Mouse (Mus musculus): ENCODE results near the gene Arpc5l. TPM values are rescaled to one million over a fixed set of nuclear protein-coding genes. Genes with fewer than 3 reads are reported as not detected.
A peak's percentile ranks its signal among the peaks of the same experiment; 100 is the strongest.

Gene Arpc5l
- 147 and 149 TPM in 2 replicates for polyA plus RNA-seq (2014; fragmentation: Nextera tagmentation; extraction: Ambion mirVana)

GRCm38 (mm10) chr2:39004880-39005435 is at the start of gene Arpc5l:
Arpc5l (plus strand) TSS chr2:39005348.
- peak; percentile 84 for ATAC-seq (ENCODE audit: low FRiP score)
- H3K4me2 ChIP-seq (replicated peaks; ENCODE audit: low read depth, low read length): peak within 1 kb of the TSS; percentile 91
- peaks cover 13% of the 10 kb centered on the region for H3K4me1 ChIP-seq (replicated peaks; ENCODE audit: control insufficient read depth, insufficient read depth, low read length)

GRCm38 (mm10) chr2:38956062-38956461 is 49.1 kb upstream of the Arpc5l start:
- WGBS: 82% methylated on average over 2 of the region's 2 CpGs
- no peaks in the 10 kb centered on the region for H3K9me3 ChIP-seq (ENCODE audit: control insufficient read depth, low read length)
- H3K9ac ChIP-seq (ENCODE audit: low read depth, low read length): no peak overlapping the region
- no peak overlapping the region for H3K4me3 ChIP-seq (ENCODE audit: low read depth, low read length)
- DNase-seq (ENCODE audit: low spot score): no peak
- H3K27me3 ChIP-seq (ENCODE audit: control insufficient read depth, insufficient read depth, low read length): no peaks in the 10 kb centered on the region
- H3K36me3 ChIP-seq (ENCODE audit: control insufficient read depth, insufficient read depth, low read length): no peaks in the 10 kb centered on the region
- H3K4me2 ChIP-seq (replicated peaks; ENCODE audit: low read depth, low read length): no peak overlapping the region
- no peaks in the 10 kb centered on the region for H3K4me1 ChIP-seq (replicated peaks; ENCODE audit: control insufficient read depth, insufficient read depth, low read length)
- no peak overlapping the region for H3K27ac ChIP-seq (ENCODE audit: low read depth, low read length)
- ATAC-seq (ENCODE audit: low FRiP score): no peak

More at GRCm38 (mm10) chr2:39004880-39005435, at the start of gene Arpc5l:
- H3K27ac ChIP-seq (ENCODE audit: low read depth, low read length): peak within 1 kb of the TSS; percentile 73
- DNase-seq (ENCODE audit: low spot score): peak; percentile 93
- peaks cover 15% of the 10 kb centered on the region for H3K36me3 ChIP-seq (ENCODE audit: control insufficient read depth, insufficient read depth, low read length)
- H3K4me3 ChIP-seq (ENCODE audit: low read depth, low read length): peak within 1 kb of the TSS; percentile 83
- H3K9me3 ChIP-seq (ENCODE audit: control insufficient read depth, low read length): no peaks in the 10 kb centered on the region
- no peaks in the 10 kb centered on the region for H3K27me3 ChIP-seq (ENCODE audit: control insufficient read depth, insufficient read depth, low read length)
- peak within 1 kb of the TSS; percentile 91 for H3K9ac ChIP-seq (ENCODE audit: low read depth, low read length)
- under 1% methylated on average over 54 of the region's 58 CpGs for WGBS

GRCm38 (mm10) chr2:38957671-38958223 is 47.4 kb upstream of the Arpc5l start:
- Histone ChIP-seq H3K9me3 (ENCODE audit: control insufficient read depth, low read length) (no peaks in the 10 kb centered on the region), H3K4me1 (replicated peaks; ENCODE audit: control insufficient read depth, insufficient read depth, low read length) (no peaks in the 10 kb centered on the region), H3K4me3 (ENCODE audit: low read depth, low read length) (no peak overlapping the region), H3K4me2 (replicated peaks; ENCODE audit: low read depth, low read length) (no peak overlapping the region), H3K36me3 (ENCODE audit: control insufficient read depth, insufficient read depth, low read length) (no peaks in the 10 kb centered on the region), H3K27me3 (ENCODE audit: control insufficient read depth, insufficient read depth, low read length) (no peaks in the 10 kb centered on the region), H3K27ac (ENCODE audit: low read depth, low read length) (no peak overlapping the region), H3K9ac (ENCODE audit: low read depth, low read length) (no peak overlapping the region)
- DNase-seq (ENCODE audit: low spot score): no peak
- ATAC-seq (ENCODE audit: low FRiP score): no peak
- WGBS: 84% methylated on average over 5 of the region's 5 CpGs

GRCm38 (mm10) chr2:38964198-38964597 is 41.0 kb upstream of the Arpc5l start:
- no peak overlapping the region for H3K27ac ChIP-seq (ENCODE audit: low read depth, low read length)
- ATAC-seq (ENCODE audit: low FRiP score) (no peak), DNase-seq (ENCODE audit: low spot score) (peak; percentile 53)
- no peak overlapping the region for H3K4me2 ChIP-seq (replicated peaks; ENCODE audit: low read depth, low read length)
- no peaks in the 10 kb centered on the region for H3K27me3 ChIP-seq (ENCODE audit: control insufficient read depth, insufficient read depth, low read length)
- no peaks in the 10 kb centered on the region for H3K9me3 ChIP-seq (ENCODE audit: control insufficient read depth, low read length)
- 48% methylated on average over 4 of the region's 4 CpGs for WGBS
- H3K4me3 ChIP-seq (ENCODE audit: low read depth, low read length): no peak overlapping the region
- H3K9ac ChIP-seq (ENCODE audit: low read depth, low read length): no peak overlapping the region
- no peaks in the 10 kb centered on the region for H3K36me3 ChIP-seq (ENCODE audit: control insufficient read depth, insufficient read depth, low read length)
- no peaks in the 10 kb centered on the region for H3K4me1 ChIP-seq (replicated peaks; ENCODE audit: control insufficient read depth, insufficient read depth, low read length)

DNA sequence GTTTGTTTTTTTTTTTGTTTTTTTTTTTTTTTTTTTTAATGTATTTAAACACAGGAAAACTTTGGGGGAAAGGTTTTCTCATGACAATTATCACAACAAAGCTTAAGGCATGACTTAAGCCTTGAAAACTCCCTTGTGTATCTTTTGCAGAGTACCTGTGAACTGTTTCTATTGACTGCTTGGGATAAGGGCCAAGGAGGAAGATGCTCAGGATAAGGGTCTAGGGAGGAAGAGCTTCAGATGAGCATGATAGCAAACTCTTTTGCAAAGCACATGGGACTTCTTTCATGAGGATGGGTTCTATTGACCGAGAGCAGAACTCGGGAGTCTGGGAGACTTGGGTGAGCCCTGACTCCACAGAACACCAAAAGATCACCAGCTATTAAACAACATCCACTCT is 35.5 kb upstream of the Arpc5l start:
- 100% methylated on average over 2 of the region's 2 CpGs for WGBS
- Histone ChIP-seq H3K4me1 (replicated peaks; ENCODE audit: control insufficient read depth, insufficient read depth, low read length) (no peaks in the 10 kb centered on the region), H3K4me2 (replicated peaks; ENCODE audit: low read depth, low read length) (no peak overlapping the region), H3K36me3 (ENCODE audit: control insufficient read depth, insufficient read depth, low read length) (no peaks in the 10 kb centered on the region), H3K9ac (ENCODE audit: low read depth, low read length) (no peak overlapping the region), H3K4me3 (ENCODE audit: low read depth, low read length) (no peak overlapping the region), H3K27ac (ENCODE audit: low read depth, low read length) (no peak overlapping the region), H3K9me3 (ENCODE audit: control insufficient read depth, low read length) (no peaks in the 10 kb centered on the region), H3K27me3 (ENCODE audit: control insufficient read depth, insufficient read depth, low read length) (no peaks in the 10 kb centered on the region)
- ATAC-seq (ENCODE audit: low FRiP score) (no peak), DNase-seq (ENCODE audit: low spot score) (no peak)

DNA sequence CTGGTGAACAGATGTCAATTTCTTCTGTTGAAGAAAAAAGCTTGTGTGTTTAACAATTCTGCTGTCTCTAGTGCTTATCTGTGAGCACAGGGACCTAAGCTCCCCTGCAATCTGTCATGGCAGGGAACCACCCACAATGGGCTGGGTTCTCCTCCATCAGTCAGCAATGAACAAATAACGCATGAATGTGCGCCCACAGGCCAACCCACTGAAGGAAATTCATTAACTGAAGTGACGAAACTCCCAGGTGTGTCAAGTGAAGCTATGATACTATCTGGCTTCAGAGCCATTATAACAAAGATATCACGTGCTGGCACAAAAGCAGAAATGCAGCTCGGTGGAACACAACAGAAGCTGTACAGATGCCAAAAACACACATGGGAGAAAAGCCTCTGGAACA is 35.1 kb upstream of the Arpc5l start:
- Histone ChIP-seq H3K27me3 (ENCODE audit: control insufficient read depth, insufficient read depth, low read length) (no peaks in the 10 kb centered on the region), H3K4me1 (replicated peaks; ENCODE audit: control insufficient read depth, insufficient read depth, low read length) (no peaks in the 10 kb centered on the region), H3K36me3 (ENCODE audit: control insufficient read depth, insufficient read depth, low read length) (no peaks in the 10 kb centered on the region), H3K9me3 (ENCODE audit: control insufficient read depth, low read length) (no peaks in the 10 kb centered on the region), H3K9ac (ENCODE audit: low read depth, low read length) (no peak overlapping the region), H3K27ac (ENCODE audit: low read depth, low read length) (no peak overlapping the region), H3K4me2 (replicated peaks; ENCODE audit: low read depth, low read length) (no peak overlapping the region), H3K4me3 (ENCODE audit: low read depth, low read length) (no peak overlapping the region)
- ATAC-seq (ENCODE audit: low FRiP score): no peak
- DNase-seq (ENCODE audit: low spot score): no peak
- 86% methylated on average over 5 of the region's 5 CpGs for WGBS

DNA sequence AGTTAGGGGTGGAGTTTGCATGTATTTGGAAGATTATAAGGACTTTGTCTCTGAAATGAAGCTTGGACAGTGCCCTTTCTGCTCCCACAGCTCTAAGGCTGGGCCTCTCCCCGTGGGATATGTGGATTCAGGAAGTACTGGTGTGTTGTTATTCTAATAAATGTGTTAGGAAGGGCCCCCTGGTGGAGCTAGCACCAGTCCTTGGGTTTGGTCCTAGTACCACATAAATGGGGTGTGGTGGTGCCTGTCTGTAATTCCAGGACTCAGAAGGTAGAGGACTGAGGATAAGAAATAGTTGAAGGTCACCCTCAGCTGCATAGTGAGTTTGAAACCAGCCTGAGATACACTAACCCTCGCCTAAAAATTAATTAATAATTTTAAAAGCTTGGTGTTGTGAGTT is 31.9 kb upstream of the Arpc5l start:
- DNase-seq (ENCODE audit: low spot score) (no peak), ATAC-seq (ENCODE audit: low FRiP score) (no peak)
- Histone ChIP-seq H3K4me2 (replicated peaks; ENCODE audit: low read depth, low read length) (no peak overlapping the region), H3K4me1 (replicated peaks; ENCODE audit: control insufficient read depth, insufficient read depth, low read length) (no peaks in the 10 kb centered on the region), H3K27me3 (ENCODE audit: control insufficient read depth, insufficient read depth, low read length) (no peaks in the 10 kb centered on the region), H3K9ac (ENCODE audit: low read depth, low read length) (no peak overlapping the region), H3K4me3 (ENCODE audit: low read depth, low read length) (no peak overlapping the region), H3K9me3 (ENCODE audit: control insufficient read depth, low read length) (no peaks in the 10 kb centered on the region), H3K36me3 (ENCODE audit: control insufficient read depth, insufficient read depth, low read length) (no peaks in the 10 kb centered on the region), H3K27ac (ENCODE audit: low read depth, low read length) (no peak overlapping the region)
- 20% methylated on average over 2 of the region's 2 CpGs for WGBS

DNA sequence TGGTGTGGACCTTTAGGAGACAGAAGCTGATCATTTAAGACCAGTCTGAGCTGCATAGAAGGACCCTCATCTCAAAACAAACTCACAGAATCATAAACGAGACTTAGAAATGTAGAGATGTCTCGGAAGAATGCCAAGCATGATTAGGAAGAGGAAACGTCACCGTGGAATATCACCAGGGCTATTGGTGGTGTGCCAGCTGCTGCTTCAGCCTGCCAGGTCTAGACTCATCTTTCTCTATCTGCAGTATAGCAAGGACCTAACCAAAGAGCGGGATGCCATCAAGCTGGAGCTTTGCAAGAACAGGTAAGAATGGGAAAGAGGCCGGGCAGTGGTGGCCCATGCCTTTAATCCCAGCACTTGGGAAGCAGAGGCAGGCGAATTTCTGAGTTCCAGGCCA is 31.4 kb upstream of the Arpc5l start:
- ATAC-seq (ENCODE audit: low FRiP score) (no peak), DNase-seq (ENCODE audit: low spot score) (no peak)
- WGBS: 78% methylated on average over 7 of the region's 7 CpGs
- no peak overlapping the region for H3K27ac ChIP-seq (ENCODE audit: low read depth, low read length)
- no peak overlapping the region for H3K4me3 ChIP-seq (ENCODE audit: low read depth, low read length)
- H3K4me2 ChIP-seq (replicated peaks; ENCODE audit: low read depth, low read length): no peak overlapping the region
- H3K27me3 ChIP-seq (ENCODE audit: control insufficient read depth, insufficient read depth, low read length): no peaks in the 10 kb centered on the region
- H3K9ac ChIP-seq (ENCODE audit: low read depth, low read length): no peak overlapping the region
- no peaks in the 10 kb centered on the region for H3K36me3 ChIP-seq (ENCODE audit: control insufficient read depth, insufficient read depth, low read length)
- no peaks in the 10 kb centered on the region for H3K4me1 ChIP-seq (replicated peaks; ENCODE audit: control insufficient read depth, insufficient read depth, low read length)
- H3K9me3 ChIP-seq (ENCODE audit: control insufficient read depth, low read length): no peaks in the 10 kb centered on the region

DNA sequence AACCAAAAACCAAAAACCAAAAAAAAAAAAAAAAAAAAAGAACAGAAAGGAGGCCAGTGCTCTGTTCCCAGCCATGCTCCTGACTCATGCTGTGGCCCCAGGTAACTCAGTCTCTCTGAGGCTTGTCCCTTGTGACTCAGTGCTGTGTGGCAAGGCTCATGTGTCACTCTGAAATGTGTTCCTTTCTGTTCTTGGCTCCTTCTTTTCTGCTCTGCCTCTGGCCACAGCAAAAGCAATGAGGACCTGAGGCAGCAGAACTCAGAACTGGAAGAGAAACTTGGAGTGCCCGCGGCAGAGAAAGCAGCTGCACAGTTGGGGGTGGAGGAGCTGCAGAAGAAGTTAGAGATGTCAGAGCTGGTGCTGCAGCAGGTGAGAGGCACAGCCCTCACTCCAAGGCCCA is 31.0 kb upstream of the Arpc5l start:
- Histone ChIP-seq H3K4me2 (replicated peaks; ENCODE audit: low read depth, low read length) (no peak overlapping the region), H3K4me3 (ENCODE audit: low read depth, low read length) (no peak overlapping the region), H3K9me3 (ENCODE audit: control insufficient read depth, low read length) (no peaks in the 10 kb centered on the region), H3K27ac (ENCODE audit: low read depth, low read length) (no peak overlapping the region), H3K36me3 (ENCODE audit: control insufficient read depth, insufficient read depth, low read length) (no peaks in the 10 kb centered on the region), H3K9ac (ENCODE audit: low read depth, low read length) (no peak overlapping the region), H3K4me1 (replicated peaks; ENCODE audit: control insufficient read depth, insufficient read depth, low read length) (no peaks in the 10 kb centered on the region), H3K27me3 (ENCODE audit: control insufficient read depth, insufficient read depth, low read length) (no peaks in the 10 kb centered on the region)
- WGBS: 32% methylated on average over 2 of the region's 2 CpGs
- DNase-seq (ENCODE audit: low spot score): no peak
- ATAC-seq (ENCODE audit: low FRiP score): no peak
